Mouse (Mus musculus): ENCODE results near the gene Ncoa4.

DNA sequence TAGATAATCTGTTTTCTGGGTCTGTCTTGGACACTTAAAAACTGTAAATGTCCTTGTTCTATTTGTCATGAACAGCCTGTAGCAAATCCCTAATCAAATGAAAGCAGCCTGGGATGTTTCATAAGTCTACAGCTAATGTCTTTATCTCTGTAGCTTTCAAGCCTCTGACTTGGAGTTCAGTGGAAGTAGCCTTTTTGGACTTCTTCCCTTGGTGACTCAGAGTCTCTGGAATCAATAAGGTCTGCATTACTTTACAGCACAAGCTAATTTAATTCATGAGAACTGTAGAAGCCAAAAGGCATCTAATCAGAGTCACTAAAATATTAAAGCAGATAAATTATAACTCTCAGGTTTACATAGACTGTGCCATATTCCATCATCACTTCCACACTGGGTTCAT is 66.9 kb downstream of the Ncoa4 start:
- TF ChIP-seq CTCF (conservative IDR thresholded peaks at IDR 0.05; ENCODE audit: low read length) (no peak), NANOG (IDR thresholded peaks at IDR 0.05; ENCODE audit: borderline replicate concordance, low read length) (no peak)

Measured in E14TG2a.4 (cell line).